Mouse (Mus musculus): ENCODE measurements around the gene Lyz2.
"Not testable (repeated sequence)": the region's sequence is repeated elsewhere in the genome, so short reads cannot be mapped to it uniquely, and the experiment has no call there.

Lyz2 gene

GRCm38 (mm10) chr10:117284578-117285520 lies 2.7 kb upstream of the Lyz2 start:
- DNase-seq: no peak

GRCm38 (mm10) chr10:117283871-117284577 lies 1.9 kb upstream of the Lyz2 start:
- no peak for DNase-seq

GRCm38 (mm10) chr10:117283196-117283595 lies 1.1 kb upstream of the Lyz2 start:
- DNase-seq: not testable (repeated sequence)

GRCm38 (mm10) chr10:117282551-117282950 lies 430 bp upstream of the Lyz2 start:
- no peak for DNase-seq

- DNase-seq: no peak
Measured at GRCm38 (mm10) chr10:117281381-117281920, 670 bp downstream of the Lyz2 start.

GRCm38 (mm10) chr10:117280000-117280399 lies 2.1 kb downstream of the Lyz2 start:
- DNase-seq: peak; percentile 32

- not testable (repeated sequence) for DNase-seq
Measured at GRCm38 (mm10) chr10:117278510-117278909, 3.6 kb downstream of the Lyz2 start.

- DNase-seq: not testable (repeated sequence)
Measured at GRCm38 (mm10) chr10:117277779-117278178, 4.3 kb downstream of the Lyz2 start.

GRCm38 (mm10) chr10:117275681-117276369 lies 6.3 kb downstream of the Lyz2 start:
- no peak for DNase-seq

GRCm38 (mm10) chr10:117274645-117275044 lies 7.5 kb downstream of the Lyz2 start:
- not testable (repeated sequence) for DNase-seq

GRCm38 (mm10) chr10:117272023-117272422 lies 10.1 kb downstream of the Lyz2 start:
- no peak for DNase-seq

GRCm38 (mm10) chr10:117259870-117260269 lies 22.3 kb downstream of the Lyz2 start:
- no peak for DNase-seq

- no peak for DNase-seq
Measured at GRCm38 (mm10) chr10:117238603-117239002, 43.5 kb downstream of the Lyz2 start, which contains the start of gene 9530003J23Rik. 9530003J23Rik (minus strand) TSS chr10:117238703.

GRCm38 (mm10) chr10:117235866-117236265 lies 46.3 kb downstream of the Lyz2 start:
- peak; percentile 22 for DNase-seq

- DNase-seq: no peak
Measured at GRCm38 (mm10) chr10:117234825-117235224, 47.3 kb downstream of the Lyz2 start.

- no peak for DNase-seq
Measured at GRCm38 (mm10) chr10:117229826-117230225, 52.3 kb downstream of the Lyz2 start.

Measured in lung, postnatal 14 days (tissue).